Mouse (Mus musculus) liver, embryonic 16.5 days (tissue): ENCODE measurements around the gene Txndc5. TPM values are rescaled to one million over a fixed set of nuclear protein-coding genes. Genes with fewer than 3 reads are reported as not detected.
A peak's percentile ranks its signal among the peaks of the same experiment; 100 is the strongest.

Experiments
- ATAC-seq: fragments of 200-750 bp; cut with Nextera tagmentation; 2 replicates; pipeline ENCODE4 v1.8.0; 2017; ENCODE audit warnings: low read depth, mild to moderate bottlenecking, moderate number of reproducible peaks, moderate library complexity
- H3K27ac ChIP-seq: fragments of 300-500 bp; sonication (generic); 2 replicates; pipeline ENCODE4 v1.5.1; 2014; ENCODE audit warnings: mild to moderate bottlenecking, low read length
- H3K27me3 ChIP-seq: fragments of 300-500 bp; sonication (generic); 2 replicates; pipeline ENCODE4 v1.6.1; 2014; ENCODE audit warnings: low read depth, low read length, mixed read lengths; ENCODE audit not compliant: control insufficient read depth, insufficient read depth
- H3K36me3 ChIP-seq: fragments of 300-500 bp; sonication (generic); 2 replicates; pipeline ENCODE4 v1.6.1; 2014; ENCODE audit warnings: mild to moderate bottlenecking; ENCODE audit not compliant: control insufficient read depth, insufficient read depth
- H3K4me1 ChIP-seq: fragments of 300-500 bp; sonication (generic); 2 replicates; pipeline ENCODE4 v1.6.1; 2014; ENCODE audit warnings: low read depth, low read length, mixed read lengths; ENCODE audit not compliant: control insufficient read depth
- H3K4me2 ChIP-seq: fragments of 300-500 bp; sonication (generic); 2 replicates; pipeline ENCODE4 v1.6.1; 2014; ENCODE audit warnings: low read depth, low read length, mixed read lengths
- H3K4me3 ChIP-seq: fragments of 300-500 bp; sonication (generic); 2 replicates; pipeline ENCODE4 v1.5.1; 2014; ENCODE audit warnings: low read depth, mild to moderate bottlenecking, low read length
- H3K9ac ChIP-seq: fragments of 300-500 bp; sonication (generic); 2 replicates; pipeline ENCODE4 v1.6.1; 2014; ENCODE audit warnings: low read depth, low read length
- H3K9me3 ChIP-seq: fragments of 300-500 bp; sonication (generic); replicated peaks from 2 replicates; pipeline ENCODE4 v1.6.1; 2016; ENCODE audit warnings: low read length; ENCODE audit not compliant: control insufficient read depth
- WGBS: fragments of 180-500 bp; shearing (Covaris S2); extraction: QIAGEN DNeasy Blood & Tissue Kit; methylation state at CpG from one replicate; pipeline ENCODE4 v1.1.7; 2014; ENCODE audit not compliant: insufficient replicate concordance; 5-methylcytosine and 5-hydroxymethylcytosine counted together
- polyA plus RNA-seq: library from polyadenylated mRNA; unstranded; fragments of >200 nt; fragmentation: Nextera tagmentation; extraction: Ambion mirVana; gene quantifications from 2 replicates; pipeline ENCODE4 v1.2.1, GENCODE M21; 2015

Gene Txndc5
- polyA plus RNA-seq, 1 experiment from 2014 or later, result 87.3 TPM

- Histone ChIP-seq H3K9me3 (no peaks in the 10 kb centered on the region), H3K4me3 (no peak overlapping the region), H3K27ac (no peak overlapping the region), H3K27me3 (no peaks in the 10 kb centered on the region; the same call in 1 of the 2 replicates), H3K4me2 (no peak overlapping the region), H3K9ac (no peak overlapping the region), H3K36me3 (no peaks in the 10 kb centered on the region), H3K4me1 (peaks cover 29% of the 10 kb centered on the region)
- WGBS, result 67% methylated on average over 6 of the region's 6 CpGs
- ATAC-seq, result no peak
These were observed 952 bp upstream of the Txndc5 start for GRCm38 (mm10) chr13:38529576-38529975.

- Histone ChIP-seq H3K36me3 (no peaks in the 10 kb centered on the region), H3K9ac (peak overlapping the region; percentile 88), H3K4me1 (peaks cover 29% of the 10 kb centered on the region), H3K27ac (peak overlapping the region; percentile 89), H3K27me3 (no peaks in the 10 kb centered on the region; the same call in 1 of the 2 replicates), H3K9me3 (no peaks in the 10 kb centered on the region), H3K4me2 (peak overlapping the region; percentile 99), H3K4me3 (peak overlapping the region; percentile 85)
- under 1% methylated on average over 70 of the region's 87 CpGs for WGBS
- ATAC-seq, result peak; percentile 84
These were observed 600 bp downstream of the Txndc5 start for GRCm38 (mm10) chr13:38527797-38528650.

GRCm38 (mm10) chr13:38527041-38527796 is 1.4 kb downstream of the Txndc5 start:
- Histone ChIP-seq H3K4me3 (peak overlapping the region; percentile 85), H3K4me2 (peak overlapping the region; percentile 99), H3K9me3 (no peaks in the 10 kb centered on the region), H3K27me3 (no peaks in the 10 kb centered on the region; the same call in 1 of the 2 replicates), H3K36me3 (no peaks in the 10 kb centered on the region; the same call in 1 of the 2 replicates), H3K9ac (peak overlapping the region; percentile 88), H3K4me1 (peaks cover 29% of the 10 kb centered on the region), H3K27ac (peak overlapping the region; percentile 89)
- ATAC-seq, result no peak
- 11% methylated on average over 15 of the region's 15 CpGs for WGBS

GRCm38 (mm10) chr13:38526116-38526515 is 2.5 kb downstream of the Txndc5 start:
- ATAC-seq, result peak; percentile 45
- no peaks in the 10 kb centered on the region; the same call in 1 of the 2 replicates for H3K36me3 ChIP-seq
- peak overlapping the region; percentile 99 for H3K4me2 ChIP-seq
- 64% methylated on average over 2 of the region's 2 CpGs for WGBS
- H3K27me3 ChIP-seq, result no peaks in the 10 kb centered on the region; the same call in 1 of the 2 replicates
- peak overlapping the region; percentile 43 for H3K27ac ChIP-seq
- no peaks in the 10 kb centered on the region for H3K9me3 ChIP-seq
- H3K4me3 ChIP-seq, result no peak overlapping the region; the same call in 1 of the 2 replicates
- no peak overlapping the region for H3K9ac ChIP-seq
- peaks cover 29% of the 10 kb centered on the region for H3K4me1 ChIP-seq

- no peaks in the 10 kb centered on the region; the same call in 1 of the 2 replicates for H3K36me3 ChIP-seq
- no peak overlapping the region for H3K9ac ChIP-seq
- 66% methylated on average over 3 of the region's 3 CpGs for WGBS
- no peak overlapping the region for H3K27ac ChIP-seq
- H3K4me3 ChIP-seq, result no peak overlapping the region
- no peaks in the 10 kb centered on the region for H3K9me3 ChIP-seq
- no peaks in the 10 kb centered on the region; the same call in 1 of the 2 replicates for H3K27me3 ChIP-seq
- H3K4me2 ChIP-seq, result no peak overlapping the region; the same call in 1 of the 2 replicates
- ATAC-seq, result no peak
- peaks cover 29% of the 10 kb centered on the region for H3K4me1 ChIP-seq
These were observed 3.4 kb downstream of the Txndc5 start for GRCm38 (mm10) chr13:38525261-38525660.

- Histone ChIP-seq H3K9me3 (no peaks in the 10 kb centered on the region), H3K4me1 (peaks cover 21% of the 10 kb centered on the region), H3K36me3 (no peaks in the 10 kb centered on the region; the same call in 1 of the 2 replicates), H3K9ac (no peak overlapping the region), H3K27me3 (no peaks in the 10 kb centered on the region), H3K27ac (no peak overlapping the region), H3K4me3 (no peak overlapping the region), H3K4me2 (no peak overlapping the region)
- WGBS, result 83% methylated on average over 11 of the region's 11 CpGs
- no peak for ATAC-seq
These were observed 5.4 kb downstream of the Txndc5 start for GRCm38 (mm10) chr13:38523231-38523630.

GRCm38 (mm10) chr13:38522056-38522654 is 6.5 kb downstream of the Txndc5 start:
- H3K4me2 ChIP-seq, result no peak overlapping the region
- 57% methylated on average over 4 of the region's 4 CpGs for WGBS
- H3K4me3 ChIP-seq, result no peak overlapping the region
- H3K4me1 ChIP-seq, result peaks cover 19% of the 10 kb centered on the region
- ATAC-seq, result no peak
- no peaks in the 10 kb centered on the region for H3K27me3 ChIP-seq
- H3K36me3 ChIP-seq, result peaks cover 3% of the 10 kb centered on the region
- H3K9ac ChIP-seq, result no peak overlapping the region
- H3K9me3 ChIP-seq, result no peaks in the 10 kb centered on the region
- no peak overlapping the region for H3K27ac ChIP-seq

- H3K36me3 ChIP-seq, result peaks cover 11% of the 10 kb centered on the region
- no peak overlapping the region for H3K4me2 ChIP-seq
- no peak overlapping the region for H3K9ac ChIP-seq
- no peaks in the 10 kb centered on the region for H3K27me3 ChIP-seq
- ATAC-seq, result no peak
- H3K4me3 ChIP-seq, result no peak overlapping the region
- no peaks in the 10 kb centered on the region for H3K9me3 ChIP-seq
- WGBS, result 73% methylated on average over 11 of the region's 11 CpGs
- no peak overlapping the region for H3K27ac ChIP-seq
- peaks cover 6% of the 10 kb centered on the region for H3K4me1 ChIP-seq
These were observed 8.3 kb downstream of the Txndc5 start for GRCm38 (mm10) chr13:38520299-38520698.
